Mouse (Mus musculus) liver, embryonic 14.5 days (tissue): Measurements from ENCODE around the gene Frmd5.
A peak's percentile ranks its signal among the peaks of the same experiment; 100 is the strongest.

ENCODE experiments used
- CTCF ChIP-seq: IDR thresholded peaks from 2 replicates; pipeline ENCODE4 v1.5.1; 2016; ENCODE audit warnings: antibody characterized with exemption, low read depth, control low read depth
- EP300 ChIP-seq: IDR thresholded peaks from 2 replicates; pipeline ENCODE4 v1.6.1; 2016; ENCODE audit warnings: antibody characterized with exemption, low read depth

DNA sequence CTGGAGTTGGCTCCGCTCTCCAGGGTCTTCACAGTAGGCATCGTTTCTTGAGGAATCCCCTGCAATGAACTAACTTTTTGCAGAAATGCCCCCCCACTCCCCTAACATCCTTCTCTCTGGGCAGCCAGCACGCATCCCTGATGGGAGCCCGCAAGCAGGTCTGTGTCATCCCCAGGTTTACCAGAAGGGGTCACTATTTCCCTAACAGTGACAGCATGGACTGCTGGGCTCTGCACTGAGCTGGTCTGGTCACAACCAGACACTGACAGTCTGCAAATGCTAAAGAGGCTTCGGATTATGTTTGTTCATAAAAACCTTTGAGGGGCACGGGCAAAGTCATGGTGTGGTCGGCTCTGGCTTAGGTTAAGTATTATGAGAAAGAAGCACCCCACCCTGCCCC, 235.1 kb downstream of the Frmd5 start:
- TF ChIP-seq EP300 (no peak), CTCF (peak; percentile 92)
